Mouse (Mus musculus): Measurements from ENCODE around the gene Sphk2.

The Sphk2 gene

GRCm38 (mm10) chr7:45717918-45718297 is at the start of gene Sphk2:
Gene Sphk2 (minus strand): TSS chr7:45718002.
- DNase-seq (ENCODE audit: low spot score in 2 of 2), result peak; percentile 100

DNA sequence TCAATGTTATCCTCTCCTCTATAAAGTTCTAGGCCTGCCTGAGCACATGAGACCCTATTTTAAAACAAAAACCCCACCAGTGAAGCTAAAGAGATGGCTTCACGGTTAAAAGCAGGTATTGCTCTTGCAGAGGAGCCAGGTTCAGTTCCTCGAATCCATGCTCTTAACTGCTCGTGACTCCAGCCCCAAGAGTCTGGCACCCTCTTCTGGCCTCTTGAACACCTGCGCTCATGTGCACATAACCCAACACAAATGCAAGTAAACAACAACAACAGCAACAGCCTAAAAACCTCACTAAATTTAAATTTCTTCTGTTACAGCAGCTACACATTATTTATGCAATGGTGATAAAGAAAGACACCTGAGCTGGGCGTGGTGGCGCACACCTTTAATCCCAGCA is 49.7 kb upstream of the Sphk2 start:
- DNase-seq (ENCODE audit: low spot score in 2 of 2), result no peak

GRCm38 (mm10) chr7:45766764-45767163 is 49.0 kb upstream of the Sphk2 start:
- DNase-seq (ENCODE audit: low spot score in 2 of 2), result no peak

GRCm38 (mm10) chr7:45765995-45766394 is 48.2 kb upstream of the Sphk2 start:
- no peak for DNase-seq (ENCODE audit: low spot score in 2 of 2)

- DNase-seq (ENCODE audit: low spot score in 2 of 2), result no peak
Observed at GRCm38 (mm10) chr7:45760151-45760550, 42.3 kb upstream of the Sphk2 start.

- no peak for DNase-seq (ENCODE audit: low spot score in 2 of 2)
Observed at GRCm38 (mm10) chr7:45759400-45759799, 41.6 kb upstream of the Sphk2 start.

DNA sequence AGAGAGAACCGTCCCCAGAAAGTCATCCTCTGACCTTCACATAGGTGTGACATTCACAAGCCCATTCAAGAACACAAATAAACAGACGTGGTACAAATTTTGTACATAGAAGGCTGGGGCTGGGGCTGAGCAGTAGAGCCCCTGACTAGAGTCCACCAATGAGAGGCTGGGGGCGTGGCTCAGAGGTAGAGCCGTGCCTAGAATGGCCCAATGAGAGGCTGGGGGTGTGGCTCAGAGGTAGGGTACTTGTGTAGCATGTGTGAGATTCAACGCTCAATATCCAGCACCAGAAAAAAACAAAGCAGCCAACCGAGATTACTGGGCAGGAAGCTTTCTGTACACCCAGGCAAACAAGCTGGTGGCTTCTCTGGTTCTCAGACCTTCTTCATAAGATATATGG is 37.9 kb upstream of the Sphk2 start:
- no peak for DNase-seq (ENCODE audit: low spot score in 2 of 2)

DNA sequence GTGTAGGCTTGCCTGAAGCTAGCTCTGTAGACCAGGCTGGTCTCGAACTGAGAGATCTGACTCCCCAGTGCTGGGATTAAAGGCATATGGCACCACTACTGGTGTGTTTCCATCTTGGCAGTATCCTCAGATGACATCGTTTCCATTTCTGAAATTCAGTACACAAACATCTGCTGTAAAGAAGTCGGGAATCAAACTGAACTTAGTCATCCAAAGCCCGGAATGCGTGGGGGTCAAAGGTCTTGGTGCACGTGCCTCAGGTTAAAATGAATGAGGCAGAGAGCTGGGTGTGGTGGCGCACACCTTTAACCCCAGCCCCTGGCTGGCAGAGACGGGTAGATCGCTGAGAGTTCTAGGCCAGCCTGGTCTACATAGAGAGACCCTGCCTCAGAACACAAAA is 32.4 kb upstream of the Sphk2 start:
- DNase-seq (ENCODE audit: low spot score in 2 of 2), result no peak

GRCm38 (mm10) chr7:45749401-45749800 is 31.6 kb upstream of the Sphk2 start:
- DNase-seq (ENCODE audit: low spot score in 2 of 2), result no peak

DNA sequence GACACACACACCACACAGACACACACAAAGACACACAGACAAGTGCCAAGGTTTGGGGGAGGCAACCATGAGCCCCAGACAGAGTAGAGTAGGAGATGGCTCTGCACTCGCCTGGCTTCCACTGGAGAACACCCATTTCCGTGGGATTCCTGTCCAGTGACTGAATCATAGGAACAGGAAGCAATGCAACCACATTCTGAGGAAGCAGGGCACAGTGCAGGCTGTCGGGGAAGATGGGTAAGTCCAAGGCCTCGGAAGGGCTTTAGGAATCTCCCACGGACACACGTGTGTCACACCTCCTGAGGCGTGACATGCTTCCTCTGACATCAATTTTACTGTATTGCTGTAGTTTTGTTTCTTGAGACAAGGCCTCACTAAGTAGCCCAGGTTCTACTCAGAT is 30.3 kb upstream of the Sphk2 start:
- DNase-seq (ENCODE audit: low spot score in 2 of 2), result no peak

GRCm38 (mm10) chr7:45747450-45747849 is 29.6 kb upstream of the Sphk2 start:
- no peak for DNase-seq (ENCODE audit: low spot score in 2 of 2)

DNA sequence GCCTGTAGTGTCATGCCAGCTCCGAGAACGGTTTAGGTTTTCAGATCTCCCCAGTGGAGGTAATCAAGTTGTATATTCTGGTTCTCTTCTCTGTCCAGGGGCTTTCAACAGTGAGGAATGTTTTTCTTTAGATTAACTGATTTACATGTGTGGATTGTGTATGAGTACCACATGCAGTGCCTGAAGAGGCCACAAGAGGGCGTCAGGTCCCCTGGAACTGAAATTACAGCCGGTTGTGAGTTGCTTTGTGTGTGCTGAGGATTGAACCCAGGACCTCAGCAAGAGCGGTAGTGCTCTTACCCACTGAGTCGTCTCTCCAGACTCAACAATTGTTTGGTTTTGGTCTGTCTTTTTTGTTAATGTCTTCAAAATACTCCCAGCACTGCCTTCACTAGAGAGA is 28.7 kb upstream of the Sphk2 start:
- DNase-seq (ENCODE audit: low spot score in 2 of 2), result no peak

DNA sequence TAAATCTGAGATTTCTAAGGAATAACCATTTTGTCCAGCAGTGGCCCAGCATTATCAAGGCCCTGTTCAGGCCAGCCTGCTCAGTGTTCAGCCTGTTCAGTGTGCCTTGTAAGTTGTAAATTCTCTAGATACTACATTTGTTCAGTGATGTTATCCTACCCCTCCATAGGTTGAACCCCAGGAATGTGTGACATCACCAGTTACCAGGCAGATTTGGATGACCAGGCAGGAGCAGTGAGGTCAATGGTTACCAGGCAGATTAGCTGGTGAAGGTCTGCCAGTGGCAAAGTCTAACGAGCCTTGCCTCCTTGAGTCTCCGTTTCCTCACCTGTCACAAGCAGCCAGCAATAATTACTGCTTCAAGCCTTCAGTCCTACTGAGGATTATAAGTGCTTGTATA is 26.6 kb upstream of the Sphk2 start:
- DNase-seq (ENCODE audit: low spot score in 2 of 2), result peak; percentile 79 to 80

DNA sequence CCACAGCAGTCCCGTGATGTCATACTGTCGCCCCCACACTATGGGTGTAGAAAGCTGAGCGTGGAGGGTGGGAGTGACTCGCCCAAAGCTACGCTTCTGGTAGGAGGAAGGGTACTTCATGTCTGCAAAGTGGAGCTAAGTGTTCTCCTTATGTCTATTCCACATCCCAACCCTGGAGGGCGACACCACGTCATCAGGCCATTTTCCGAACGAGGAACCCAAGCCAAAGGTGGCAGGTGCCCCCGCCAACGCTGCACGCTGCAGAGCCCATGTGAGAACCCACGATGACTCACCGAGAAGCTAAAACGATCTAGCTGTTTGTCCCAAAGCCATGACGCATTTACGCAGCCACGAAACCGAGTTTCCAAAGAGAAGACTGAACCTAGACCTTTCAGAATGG is 24.5 kb upstream of the Sphk2 start:
- peak; percentile 68 to 79 for DNase-seq (ENCODE audit: low spot score in 2 of 2)

DNA sequence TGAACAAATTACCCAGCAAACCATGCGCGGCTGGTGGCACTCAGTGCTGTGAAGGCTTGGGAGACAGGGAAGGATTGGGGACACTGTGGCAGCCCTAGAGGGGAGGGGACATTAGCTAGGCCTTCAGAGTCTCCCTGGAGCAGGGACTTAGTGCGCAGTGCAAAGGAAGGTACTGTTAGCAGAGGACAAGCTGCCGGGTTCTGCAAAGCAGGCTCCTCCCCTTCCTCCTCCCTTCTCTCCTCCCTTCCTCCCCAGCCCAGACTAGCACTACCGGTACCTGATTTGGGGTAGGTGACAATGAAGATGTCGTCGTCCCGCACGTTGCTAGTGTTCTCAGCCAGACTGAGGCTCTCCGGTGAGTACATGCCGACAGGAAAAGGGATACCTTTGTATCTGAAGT is 24.0 kb upstream of the Sphk2 start:
- DNase-seq (ENCODE audit: low spot score in 2 of 2), result peak in 1 of 2 experiments; percentile 39

DNA sequence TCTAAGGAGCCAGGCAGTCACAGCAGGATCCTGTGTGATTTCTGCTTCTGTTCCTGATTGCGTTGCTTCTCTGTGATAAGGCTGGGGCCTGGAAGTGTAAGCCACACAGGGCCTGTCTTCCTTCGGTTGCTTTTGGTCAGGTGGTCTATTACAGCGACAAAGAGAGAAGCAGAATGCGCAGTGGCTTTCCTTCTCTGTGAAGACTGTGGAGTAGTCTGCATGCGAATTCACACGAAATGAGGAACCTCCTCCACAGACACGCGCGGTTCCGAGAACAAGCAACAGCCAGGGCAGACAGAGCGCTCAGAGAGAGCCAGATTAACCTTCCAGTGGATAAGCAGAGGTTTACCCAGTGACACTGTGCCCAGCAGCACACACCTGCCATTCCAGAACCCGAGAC is 23.5 kb upstream of the Sphk2 start:
- DNase-seq (ENCODE audit: low spot score in 2 of 2), result peak in 1 of 2 experiments; percentile 35

DNA sequence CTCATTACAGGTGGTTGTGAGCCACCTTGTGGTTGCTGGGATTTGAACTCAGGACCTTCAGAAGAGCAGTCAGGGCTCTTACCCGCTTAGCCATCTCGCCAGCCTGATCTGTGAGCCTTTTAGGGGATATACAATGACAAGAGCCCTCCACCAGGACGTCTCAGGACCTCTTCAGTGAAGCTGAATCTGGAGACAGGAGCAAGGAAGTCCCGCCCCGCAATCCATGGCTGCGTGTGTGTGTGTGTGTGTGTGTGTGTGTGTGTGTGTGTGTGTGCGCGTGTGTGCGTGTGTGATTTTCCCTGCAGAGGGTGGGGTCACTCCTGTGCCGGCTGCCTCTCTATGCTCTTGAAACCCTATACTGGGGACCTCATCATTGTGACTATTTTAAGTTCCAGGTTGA is 22.0 kb upstream of the Sphk2 start:
- DNase-seq (ENCODE audit: low spot score in 2 of 2), result no peak

DNA sequence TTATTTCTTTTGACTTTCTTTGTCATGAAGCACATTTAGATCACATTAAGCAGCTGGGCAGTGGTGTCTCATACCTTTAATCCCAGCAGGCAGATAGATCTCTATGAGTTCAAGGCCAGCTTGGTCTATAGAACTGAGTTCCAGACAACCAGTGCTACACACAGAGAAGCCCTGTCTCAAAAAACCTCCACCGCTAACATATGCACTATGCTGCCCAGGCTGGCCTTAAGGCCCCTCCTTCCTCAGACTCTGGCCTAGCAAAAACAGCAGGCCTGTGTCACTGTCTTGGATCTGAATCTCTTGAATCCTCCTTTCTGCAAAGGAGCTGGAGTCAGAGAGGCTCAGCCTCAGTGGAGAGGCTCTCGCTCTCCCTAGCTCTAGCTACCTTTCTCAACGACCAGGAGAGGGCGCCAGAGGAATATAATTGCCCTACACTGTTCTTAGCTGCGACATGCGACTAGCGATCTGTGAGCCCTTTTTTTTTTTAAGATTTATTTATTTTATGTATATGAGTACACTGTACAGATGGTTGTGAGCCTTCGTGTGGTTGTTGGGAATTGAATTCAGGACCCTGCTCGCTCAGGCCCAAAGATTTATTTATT is 21.5 kb upstream of the Sphk2 start:
- DNase-seq (ENCODE audit: low spot score in 2 of 2), result peak; percentile 88 to 93

DNA sequence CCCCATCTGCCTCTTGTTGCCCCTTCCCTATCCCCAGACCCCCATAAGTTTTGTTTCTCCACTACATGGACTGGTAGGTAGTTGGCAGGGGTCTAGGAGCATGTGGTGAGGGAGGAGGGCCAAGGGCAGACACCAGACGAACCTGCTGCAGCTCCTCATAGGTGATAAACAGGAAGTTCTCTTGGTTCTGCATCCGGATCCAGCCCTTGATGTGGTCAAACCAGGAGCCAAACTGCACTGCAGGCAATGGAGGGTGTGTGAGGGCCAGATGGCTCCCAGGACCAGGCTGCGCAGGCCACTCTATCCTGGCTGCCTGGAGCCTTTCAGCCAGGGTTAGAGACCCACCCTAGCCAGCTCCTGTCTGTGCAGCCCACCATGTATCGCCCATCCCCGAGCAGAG is 15.7 kb upstream of the Sphk2 start:
- DNase-seq (ENCODE audit: low spot score in 2 of 2), result no peak

- peak in 1 of 2 experiments; percentile 50 for DNase-seq (ENCODE audit: low spot score in 2 of 2)
Observed at GRCm38 (mm10) chr7:45730727-45731431, 13.1 kb upstream of the Sphk2 start.

DNA sequence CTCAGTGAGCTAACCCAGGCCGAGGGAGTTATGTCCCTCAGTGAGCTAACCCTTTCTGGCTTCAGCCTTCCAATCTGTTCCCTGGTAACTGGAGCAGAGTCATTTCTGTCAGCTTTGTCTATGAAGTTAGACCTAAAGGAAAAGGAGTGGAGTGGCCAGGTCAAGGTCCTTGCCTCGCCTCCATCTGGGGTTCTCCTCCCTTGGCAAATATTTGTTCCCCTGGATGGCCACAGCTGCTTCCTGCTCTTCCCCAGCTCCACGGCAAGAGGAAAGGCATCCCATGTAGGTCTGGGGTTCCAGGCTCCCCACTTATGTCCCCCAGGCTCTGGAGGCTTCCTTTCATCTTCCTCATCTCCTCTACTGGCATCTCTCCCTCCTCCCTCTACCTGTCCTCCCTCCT is 9.8 kb upstream of the Sphk2 start:
- DNase-seq (ENCODE audit: low spot score in 2 of 2), result no peak

- DNase-seq (ENCODE audit: low spot score in 2 of 2), result no peak
Observed at GRCm38 (mm10) chr7:45726419-45726818, 8.6 kb upstream of the Sphk2 start.

GRCm38 (mm10) chr7:45725713-45726112 is 7.9 kb upstream of the Sphk2 start, which contains the start of gene Spaca4:
Gene Spaca4 (minus strand): TSS chr7:45725813.
- DNase-seq (ENCODE audit: low spot score in 2 of 2), result no peak

GRCm38 (mm10) chr7:45725151-45725550 is 7.3 kb upstream of the Sphk2 start:
- DNase-seq (ENCODE audit: low spot score in 2 of 2), result no peak
